Mouse (Mus musculus) stomach, embryonic 14.5 days (tissue): ENCODE results near the gene Hamp2. TPM values are rescaled to one million over a fixed set of nuclear protein-coding genes. Genes with fewer than 3 reads are reported as not detected.

Source experiments
- ATAC-seq: fragments of 200-750 bp; cut with Nextera tagmentation; 2 replicates; pipeline ENCODE4 v1.8.0; 2017; ENCODE audit warnings: low read depth, moderate TSS enrichment; ENCODE audit not compliant: insufficient number of reproducible peaks, insufficient read depth, low FRiP score
- H3K27ac ChIP-seq: fragments of 300-500 bp; sonication (generic); 2 replicates; pipeline ENCODE4 v1.5.1; 2014; ENCODE audit warnings: mild to moderate bottlenecking, low read length, moderate library complexity, mixed read lengths
- H3K27me3 ChIP-seq: fragments of 300-500 bp; sonication (generic); 2 replicates; pipeline ENCODE4 v1.6.1; 2014; ENCODE audit warnings: low read length, control low read depth, mixed read lengths; ENCODE audit not compliant: control insufficient read depth, insufficient read depth
- H3K36me3 ChIP-seq: fragments of 300-500 bp; sonication (generic); 2 replicates; pipeline ENCODE4 v1.6.1; 2014; ENCODE audit warnings: mild to moderate bottlenecking, control low read depth, low read length, moderate library complexity, mixed read lengths; ENCODE audit not compliant: control insufficient read depth, insufficient read depth
- H3K4me1 ChIP-seq: fragments of 300-500 bp; sonication (generic); 2 replicates; pipeline ENCODE4 v1.6.1; 2014; ENCODE audit warnings: low read length, control low read depth, mixed read lengths; ENCODE audit not compliant: control insufficient read depth, insufficient read depth
- H3K4me2 ChIP-seq: fragments of 300-500 bp; sonication (generic); replicated peaks from 2 replicates; pipeline ENCODE4 v1.6.1; 2014; ENCODE audit warnings: low read depth, low read length, control low read depth
- H3K4me3 ChIP-seq: fragments of 300-500 bp; sonication (generic); 2 replicates; pipeline ENCODE4 v1.5.1; 2014; ENCODE audit warnings: low read depth, low read length, control low read depth
- H3K9ac ChIP-seq: fragments of 300-500 bp; sonication (generic); replicated peaks from 2 replicates; pipeline ENCODE4 v1.6.1; 2014; ENCODE audit warnings: low read depth, mild to moderate bottlenecking, control low read depth, low read length, moderate library complexity, mixed read lengths
- H3K9me3 ChIP-seq: fragments of 300-500 bp; sonication (generic); 2 replicates; pipeline ENCODE4 v1.6.1; 2016; ENCODE audit warnings: low read depth, low read length, control low read depth; ENCODE audit not compliant: control insufficient read depth
- WGBS: fragments of 180-500 bp; shearing (Covaris S2); extraction: QIAGEN DNeasy Blood & Tissue Kit; methylation state at CpG from one replicate; pipeline ENCODE4 v1.1.7; 2014; 5-methylcytosine and 5-hydroxymethylcytosine counted together
- polyA plus RNA-seq: library from polyadenylated mRNA; unstranded; fragments of >200 nt; fragmentation: Nextera tagmentation; extraction: Ambion mirVana; gene quantifications from 2 replicates; pipeline ENCODE4 v1.2.1, GENCODE M21; 2014

The Hamp2 gene
- polyA plus RNA-seq, 1 experiment from 2014 or later = not detected

DNA sequence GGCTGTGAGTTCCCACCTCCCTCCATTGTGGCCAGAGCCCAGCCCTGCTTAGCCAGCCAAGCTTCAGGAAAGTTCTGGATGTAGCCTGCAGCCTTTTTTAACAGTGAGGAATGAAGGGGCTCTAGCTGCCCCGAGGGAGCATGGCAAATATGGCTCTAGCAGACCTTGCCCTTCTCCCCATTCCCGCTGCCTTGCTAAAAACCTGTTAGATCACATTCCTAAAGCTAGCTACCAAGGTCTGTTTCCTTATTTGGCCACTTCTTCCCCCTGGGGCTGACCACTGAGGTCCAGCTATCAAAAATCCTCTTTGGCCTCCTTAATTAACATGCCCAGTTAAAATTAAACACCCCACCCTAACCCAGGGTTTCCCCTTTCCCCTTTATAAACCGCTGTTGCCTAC lies 32.0 kb downstream of the Hamp2 start:
- no peak for ATAC-seq
- H3K9ac ChIP-seq = no peak overlapping the region
- no peaks in the 10 kb centered on the region for H3K4me1 ChIP-seq

DNA sequence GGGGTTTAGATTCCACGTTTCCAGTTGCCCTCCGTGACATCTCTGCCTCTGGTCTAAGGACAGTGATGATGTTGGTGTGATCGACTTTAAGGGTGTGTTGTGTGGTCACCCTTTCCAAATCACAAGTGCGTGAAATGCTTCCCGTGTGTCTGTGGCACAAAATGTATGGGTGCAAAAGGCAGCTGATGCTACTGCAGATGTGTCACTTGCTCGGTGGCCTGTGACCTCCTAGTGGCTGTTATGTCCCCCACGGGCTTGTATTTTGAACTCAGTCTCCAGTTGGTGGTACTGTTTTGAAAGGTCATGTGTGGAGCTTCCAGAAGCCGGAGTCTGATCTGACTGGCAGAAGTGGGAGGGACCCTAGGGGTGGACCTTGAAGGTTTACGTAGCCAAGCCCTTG lies 32.7 kb downstream of the Hamp2 start:
- 0 out of 2 replicates have a peak, but pooled peaks have one; percentile 43 for ATAC-seq
- Histone ChIP-seq H3K9me3 (no peaks in the 10 kb centered on the region), H3K4me3 (no peak overlapping the region), H3K27me3 (no peaks in the 10 kb centered on the region), H3K36me3 (no peaks in the 10 kb centered on the region), H3K4me1 (no peaks in the 10 kb centered on the region), H3K9ac (no peak overlapping the region), H3K4me2 (no peak overlapping the region), H3K27ac (no peak overlapping the region)
- WGBS = 76% methylated on average over 9 of the region's 9 CpGs

More for the DNA sequence above, 32.0 kb downstream of the Hamp2 start:
- Histone ChIP-seq H3K9me3 (no peaks in the 10 kb centered on the region), H3K36me3 (no peaks in the 10 kb centered on the region), H3K4me3 (no peak overlapping the region), H3K27ac (no peak overlapping the region), H3K4me2 (no peak overlapping the region), H3K27me3 (no peaks in the 10 kb centered on the region)
- WGBS = 46% methylated on average over 3 of the region's 3 CpGs

DNA sequence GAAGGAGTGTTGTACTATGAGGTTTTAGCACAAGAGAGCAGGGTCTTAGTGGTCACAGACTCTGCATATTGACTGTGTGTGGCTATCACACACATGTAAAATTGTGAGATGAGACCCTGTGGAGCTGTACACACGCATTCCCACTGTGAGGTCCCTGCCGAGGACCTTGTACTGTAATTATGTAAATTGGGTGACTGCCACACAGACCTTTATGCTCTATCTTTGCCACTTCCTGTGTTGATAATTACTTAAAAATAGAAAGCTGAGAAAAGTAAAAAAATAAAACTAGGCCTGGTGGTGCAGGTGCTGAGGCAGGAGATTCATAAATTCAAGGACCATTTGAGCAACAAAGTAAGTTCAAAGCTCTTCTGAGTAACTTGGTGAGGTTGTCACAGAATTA lies 33.8 kb downstream of the Hamp2 start:
- Histone ChIP-seq H3K4me1 (no peaks in the 10 kb centered on the region), H3K27me3 (no peaks in the 10 kb centered on the region), H3K9ac (no peak overlapping the region), H3K27ac (no peak overlapping the region), H3K4me2 (no peak overlapping the region), H3K9me3 (no peaks in the 10 kb centered on the region), H3K4me3 (no peak overlapping the region), H3K36me3 (no peaks in the 10 kb centered on the region)
- no peak for ATAC-seq
- WGBS = 74% methylated on average over 2 of the region's 2 CpGs

DNA sequence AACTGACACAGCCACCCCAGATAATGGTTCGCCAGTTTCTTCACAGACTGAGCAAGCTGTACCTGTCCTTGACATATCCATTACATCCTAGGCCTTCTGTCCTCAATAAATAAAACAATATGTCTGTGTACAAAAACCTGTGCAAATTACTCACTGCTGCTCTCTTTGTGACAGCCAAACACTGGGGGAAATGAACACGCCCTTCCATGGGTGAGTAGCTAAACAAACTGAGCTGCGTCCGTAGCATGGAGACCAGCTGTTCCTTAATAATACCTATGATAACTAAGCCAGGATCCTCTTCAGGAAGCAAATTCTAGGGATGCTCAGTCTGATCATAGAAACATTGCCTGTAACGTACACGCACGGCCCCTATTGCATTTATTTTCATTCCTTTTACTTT lies 35.7 kb downstream of the Hamp2 start:
- Histone ChIP-seq H3K27me3 (no peaks in the 10 kb centered on the region), H3K36me3 (no peaks in the 10 kb centered on the region), H3K9me3 (no peaks in the 10 kb centered on the region), H3K9ac (no peak overlapping the region), H3K4me2 (no peak overlapping the region), H3K4me1 (no peaks in the 10 kb centered on the region), H3K4me3 (no peak overlapping the region), H3K27ac (no peak overlapping the region)
- WGBS = 77% methylated on average over 7 of the region's 7 CpGs
- no peak for ATAC-seq

DNA sequence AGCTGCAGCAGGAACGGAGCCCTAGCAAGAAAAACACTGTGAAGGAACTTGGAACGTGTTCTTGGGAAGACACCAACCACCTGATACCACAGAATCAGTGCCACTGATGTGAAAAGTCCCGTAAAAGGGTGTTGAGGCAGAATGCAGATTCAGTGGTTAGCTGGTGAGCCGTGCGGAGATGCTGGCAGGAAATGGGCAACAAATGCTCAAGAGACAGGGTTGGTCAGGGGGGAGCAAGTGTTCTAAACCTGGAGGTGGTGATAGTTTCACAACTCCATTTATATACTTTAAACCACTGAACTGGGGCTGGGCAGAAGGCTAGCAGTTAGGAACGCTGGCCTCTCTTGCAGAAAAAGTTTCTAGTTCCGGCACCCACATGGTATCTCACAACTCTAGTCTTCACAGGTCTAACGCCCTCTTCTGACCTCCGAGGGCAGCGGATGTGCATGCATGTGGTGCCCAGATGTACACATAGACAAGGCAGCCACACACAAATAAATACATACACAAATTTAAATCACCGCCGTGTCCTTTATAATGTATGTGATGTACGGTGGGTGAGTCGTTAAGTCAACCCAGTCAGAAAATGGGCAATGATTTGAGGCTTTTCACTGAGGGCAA lies 36.8 kb downstream of the Hamp2 start:
- no peak for ATAC-seq
- no peak overlapping the region for H3K9ac ChIP-seq
- no peak overlapping the region for H3K4me2 ChIP-seq
- WGBS = 81% methylated on average over 14 of the region's 14 CpGs
- no peak overlapping the region for H3K27ac ChIP-seq
- H3K27me3 ChIP-seq = no peaks in the 10 kb centered on the region
- H3K9me3 ChIP-seq = no peaks in the 10 kb centered on the region
- H3K36me3 ChIP-seq = no peaks in the 10 kb centered on the region
- no peaks in the 10 kb centered on the region for H3K4me1 ChIP-seq
- H3K4me3 ChIP-seq = no peak overlapping the region

DNA sequence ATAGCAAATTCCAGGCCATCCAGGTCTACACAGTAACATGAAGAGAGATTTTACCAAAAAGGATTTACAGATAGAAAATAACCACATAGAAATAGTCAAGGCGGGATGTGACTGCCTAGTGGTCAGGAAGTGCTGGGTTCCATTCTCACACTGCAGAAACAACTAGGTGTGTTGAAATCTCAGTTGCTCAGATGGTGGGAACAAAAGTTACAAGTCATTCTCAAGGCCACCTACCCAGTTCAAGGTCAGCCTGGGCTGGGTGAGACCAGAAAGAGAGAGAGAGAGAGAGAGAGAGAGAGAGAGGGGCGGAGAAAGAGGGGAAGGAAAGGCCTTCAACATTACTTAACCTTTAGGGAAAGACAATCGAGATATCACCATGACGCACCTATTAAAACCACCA lies 37.6 kb downstream of the Hamp2 start:
- H3K9me3 ChIP-seq = no peaks in the 10 kb centered on the region
- no peak for ATAC-seq
- H3K4me3 ChIP-seq = no peak overlapping the region
- H3K36me3 ChIP-seq = no peaks in the 10 kb centered on the region
- H3K9ac ChIP-seq = no peak overlapping the region
- WGBS = 84% methylated on average over 4 of the region's 4 CpGs
- no peak overlapping the region for H3K4me2 ChIP-seq
- H3K27me3 ChIP-seq = no peaks in the 10 kb centered on the region
- H3K4me1 ChIP-seq = no peaks in the 10 kb centered on the region
- no peak overlapping the region for H3K27ac ChIP-seq

DNA sequence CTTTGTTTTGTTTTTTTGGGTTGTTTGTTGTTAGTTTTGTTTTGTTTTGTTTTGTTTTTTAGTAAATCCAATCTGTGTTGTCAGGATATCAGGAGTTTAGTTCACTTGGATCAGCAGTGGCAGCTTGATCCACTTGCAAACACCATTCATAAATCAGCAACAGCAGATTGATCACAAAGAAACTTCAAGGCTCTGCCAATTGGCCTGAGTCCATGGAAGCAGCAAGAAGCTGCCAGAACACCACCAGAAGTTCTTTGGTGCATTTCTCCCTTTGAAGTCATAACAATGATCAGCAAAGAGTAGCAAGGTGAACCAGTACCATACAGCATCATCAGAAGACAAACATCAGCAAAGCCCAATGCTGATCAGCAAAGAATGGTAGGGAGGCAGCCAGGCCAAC lies 40.4 kb downstream of the Hamp2 start:
- H3K27ac ChIP-seq = no peak overlapping the region
- ATAC-seq = no peak

DNA sequence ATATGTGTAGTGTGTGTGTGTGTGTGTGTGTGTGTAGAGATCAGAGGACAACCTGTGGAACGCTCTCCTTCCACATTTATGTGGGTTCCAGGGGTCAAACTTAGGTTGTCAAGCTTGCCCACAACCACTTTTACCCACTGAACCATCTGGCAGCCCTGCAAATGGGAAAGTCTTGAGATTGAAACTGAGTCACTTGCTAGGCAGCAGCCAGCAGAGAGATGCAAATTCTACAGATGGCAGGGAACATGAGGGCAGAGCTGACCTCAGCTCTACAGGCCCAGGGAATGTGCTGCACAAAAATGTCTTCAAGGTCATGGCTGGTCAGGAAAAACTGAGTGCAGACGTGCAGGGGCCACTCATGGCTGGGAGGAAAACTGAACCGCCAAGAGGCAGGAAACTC lies 43.1 kb downstream of the Hamp2 start:
- Histone ChIP-seq H3K4me2 (no peak overlapping the region), H3K36me3 (no peaks in the 10 kb centered on the region), H3K4me1 (no peaks in the 10 kb centered on the region), H3K9ac (no peak overlapping the region), H3K9me3 (no peaks in the 10 kb centered on the region), H3K27ac (no peak overlapping the region), H3K4me3 (no peak overlapping the region), H3K27me3 (no peaks in the 10 kb centered on the region)
- 65% methylated on average over 3 of the region's 3 CpGs for WGBS
- ATAC-seq = no peak

More for the DNA sequence above, 40.4 kb downstream of the Hamp2 start:
- no peaks in the 10 kb centered on the region for H3K4me1 ChIP-seq
- no peaks in the 10 kb centered on the region for H3K27me3 ChIP-seq
- no peak overlapping the region for H3K4me2 ChIP-seq
- no peaks in the 10 kb centered on the region for H3K36me3 ChIP-seq
- H3K4me3 ChIP-seq = no peak overlapping the region
- H3K9ac ChIP-seq = no peak overlapping the region
- H3K9me3 ChIP-seq = no peaks in the 10 kb centered on the region

DNA sequence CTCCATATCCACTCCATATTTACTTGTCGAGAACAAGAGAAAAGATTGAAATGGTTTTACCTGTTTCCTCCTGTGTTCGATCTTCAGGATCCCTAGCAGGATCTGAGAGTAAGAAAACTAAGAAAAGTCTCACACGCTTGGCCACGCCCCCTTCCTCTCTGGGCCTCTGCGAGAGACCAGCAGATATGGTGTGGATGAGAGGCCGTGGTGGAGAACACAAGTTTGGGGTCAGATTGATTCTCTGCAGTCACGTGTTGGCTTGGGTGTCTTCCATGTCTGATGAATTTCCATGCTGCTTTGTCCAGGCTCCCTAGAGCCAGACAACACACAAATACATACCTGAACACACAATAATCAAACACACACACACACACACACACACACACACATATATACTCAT lies 44.3 kb downstream of the Hamp2 start, which contains the start of gene Cd22:
Gene Cd22, minus strand, starts transcription at position 167 of the 400 bp plus-strand sequence.
- no peaks in the 10 kb centered on the region for H3K27me3 ChIP-seq
- 58% methylated on average over 7 of the region's 7 CpGs for WGBS
- H3K36me3 ChIP-seq = no peaks in the 10 kb centered on the region
- no peak within 1 kb of the TSS for H3K4me2 ChIP-seq
- no peak within 1 kb of the TSS for H3K9ac ChIP-seq
- no peaks in the 10 kb centered on the region for H3K9me3 ChIP-seq
- ATAC-seq = no peak
- no peaks in the 10 kb centered on the region for H3K4me1 ChIP-seq
- no peak within 1 kb of the TSS for H3K27ac ChIP-seq
- no peak within 1 kb of the TSS for H3K4me3 ChIP-seq
